Mouse (Mus musculus) bone marrow macrophage, adult 2 months (primary cell): ENCODE data around the gene Ctnnd2.

Source experiments
- CTCF ChIP-seq: IDR thresholded peaks from 2 replicates; pipeline ENCODE4 v1.5.1; 2012; ENCODE audit warnings: low read depth, mild to moderate bottlenecking, low read length, moderate library complexity
- POLR2A ChIP-seq: IDR thresholded peaks from 2 replicates; pipeline ENCODE4 v1.6.1; 2012; ENCODE audit warnings: mild to moderate bottlenecking, low read depth, low read length, borderline replicate concordance

DNA sequence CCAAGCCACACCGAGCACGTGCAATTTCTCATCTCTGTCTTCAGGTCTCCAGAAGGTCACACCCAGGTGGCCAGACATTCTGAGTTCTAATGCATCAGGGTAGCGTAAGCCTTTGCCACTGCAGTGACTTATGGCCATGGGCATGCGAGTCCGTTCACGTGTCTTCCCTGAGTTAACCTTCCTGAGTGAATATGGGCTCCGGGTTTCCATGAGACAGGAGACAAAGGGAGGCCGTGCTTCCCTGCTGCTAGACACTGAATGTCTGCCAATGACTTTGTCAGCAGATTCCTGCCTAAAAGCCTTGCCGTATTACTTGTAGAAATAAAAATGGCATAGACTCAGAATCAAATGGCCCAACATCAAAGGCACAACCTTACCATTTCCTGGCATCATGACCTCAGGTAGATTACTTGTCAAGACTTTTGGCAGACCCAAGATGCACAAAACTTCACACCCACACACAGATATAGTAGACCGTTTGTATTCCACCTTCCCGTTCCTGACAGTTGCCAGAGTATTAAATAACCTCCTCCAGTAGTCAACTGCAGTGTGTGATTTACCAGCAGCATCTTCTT is 804.9 kb downstream of the Ctnnd2 start:
- TF ChIP-seq CTCF (no peak), POLR2A (no peak)
